20 mouse cellular contexts compared by ENCODE assay signal in the genomic region with DNA sequence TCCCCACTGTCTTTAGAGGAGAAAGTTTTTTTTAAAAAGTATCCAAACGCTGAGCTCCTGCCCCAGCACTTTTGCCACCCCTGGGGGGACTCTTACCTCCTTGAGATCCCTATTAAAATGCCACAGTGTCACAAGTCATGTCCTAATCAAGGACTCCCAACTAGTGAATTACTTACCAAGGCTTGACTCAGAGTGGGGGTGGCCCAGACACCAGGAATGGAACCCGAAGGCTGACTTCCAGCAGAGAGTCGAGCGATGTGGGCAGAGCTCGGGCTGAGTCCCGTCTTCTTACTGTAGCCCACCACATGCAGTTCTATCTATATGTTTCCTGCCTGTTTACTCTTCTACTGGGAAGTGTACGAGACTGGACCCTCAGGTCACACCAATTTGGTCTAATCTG. TPM values are rescaled to one million over a fixed set of nuclear protein-coding genes. Genes with fewer than 3 reads are reported as not detected.
A peak's percentile ranks its signal among the peaks of the same experiment; 100 is the strongest.
DNase-seq lines count a peak whose midpoint lies in the region; ATAC-seq and TF ChIP-seq lines count a peak whose summit lies in the region.
"Had no signal": no experiment of that assay in that cellular context is flagged by ENCODE, and none has a peak within 500 bp of the region (broad histone marks: within the 10 kb centered on the region; RNA-seq: fewer than 3 reads in every experiment).

No protein-coding gene starts in this region.

- no peak for TF ChIP-seq CTCF in stomach, postnatal 0 days (IDR thresholded peaks at IDR 0.05; ENCODE audit: low read depth)

- ATAC-seq in heart, embryonic 11.5 days (replicated peaks; ENCODE audit: insufficient number of reproducible peaks, low FRiP score, low TSS enrichment), result no peak
- no peak for ATAC-seq in kidney, embryonic 14.5 days (ENCODE audit: low FRiP score, low TSS enrichment)
- ATAC-seq in stomach, embryonic 14.5 days (ENCODE audit: insufficient number of reproducible peaks, insufficient read depth, low FRiP score, low read depth), result no peak
- ATAC-seq in stomach, postnatal 0 days (ENCODE audit: low FRiP score, low TSS enrichment), result no peak
- ATAC-seq: activated CD4-positive, CD25-positive, alpha-beta regulatory T cell, adult 4 months; forebrain, postnatal 0 days; Patski had no signal

- WGBS in heart, embryonic 11.5 days (ENCODE audit: insufficient replicate concordance), result 47% methylated on average over 7 of the region's 7 CpGs
- 63% methylated on average over 7 of the region's 7 CpGs for WGBS in kidney, embryonic 14.5 days
- 63% methylated on average over 7 of the region's 7 CpGs for WGBS in stomach, embryonic 14.5 days
- WGBS in stomach, postnatal 0 days, result 68% methylated on average over 7 of the region's 7 CpGs

- no peak overlapping the region for H3K4me2 ChIP-seq in heart, embryonic 11.5 days
- H3K4me2 ChIP-seq in kidney, embryonic 14.5 days (replicated peaks; ENCODE audit: low read depth, low read length), result no peak overlapping the region
- no peak overlapping the region for H3K4me2 ChIP-seq in stomach, embryonic 14.5 days (replicated peaks; ENCODE audit: low read depth, low read length)
- H3K4me2 ChIP-seq in stomach, postnatal 0 days (replicated peaks; ENCODE audit: low read depth), result no peak overlapping the region
- H3K4me2 ChIP-seq: hindbrain, embryonic 15.5 days; limb, embryonic 15.5 days had no signal

- no peaks in the 10 kb centered on the region for H3K36me3 ChIP-seq in heart, embryonic 11.5 days (ENCODE audit: control insufficient read depth, insufficient read depth, low read length)
- H3K36me3 ChIP-seq in kidney, embryonic 14.5 days (ENCODE audit: control insufficient read depth, insufficient read depth, low read length), result no peaks in the 10 kb centered on the region
- no peaks in the 10 kb centered on the region for H3K36me3 ChIP-seq in stomach, embryonic 14.5 days (ENCODE audit: control insufficient read depth, insufficient read depth, low read length)
- H3K36me3 ChIP-seq in stomach, postnatal 0 days (ENCODE audit: control insufficient read depth, insufficient read depth, low read length), result no peaks in the 10 kb centered on the region
- H3K36me3 ChIP-seq: hindbrain, embryonic 15.5 days; limb, embryonic 15.5 days had no signal

- no peaks in the 10 kb centered on the region for H3K4me1 ChIP-seq in heart, embryonic 11.5 days (ENCODE audit: control insufficient read depth, insufficient read depth, low read length)
- H3K4me1 ChIP-seq in kidney, embryonic 14.5 days (ENCODE audit: control insufficient read depth, insufficient read depth, low read length), result peaks cover 11% of the 10 kb centered on the region; the same call in 1 of the 2 replicates
- H3K4me1 ChIP-seq in stomach, embryonic 14.5 days (ENCODE audit: control insufficient read depth, insufficient read depth, low read length), result peaks cover 6% of the 10 kb centered on the region; the same call in 1 of the 2 replicates
- no peaks in the 10 kb centered on the region for H3K4me1 ChIP-seq in stomach, postnatal 0 days (replicated peaks; ENCODE audit: control insufficient read depth, insufficient read depth)
- H3K4me1 ChIP-seq: hindbrain, embryonic 15.5 days had no signal

- no peak overlapping the region for H3K9ac ChIP-seq in heart, embryonic 11.5 days (ENCODE audit: low read depth, low read length)
- H3K9ac ChIP-seq in kidney, embryonic 14.5 days (ENCODE audit: low read depth, low read length), result no peak overlapping the region
- no peak overlapping the region for H3K9ac ChIP-seq in stomach, embryonic 14.5 days (replicated peaks; ENCODE audit: low read depth, low read length)
- no peak overlapping the region for H3K9ac ChIP-seq in stomach, postnatal 0 days (ENCODE audit: low read length)
- H3K9ac ChIP-seq: forebrain, postnatal 0 days; hindbrain, embryonic 15.5 days; limb, embryonic 15.5 days had no signal

- H3K9me3 ChIP-seq in heart, embryonic 11.5 days (replicated peaks; ENCODE audit: control insufficient read depth, low read length), result no peaks in the 10 kb centered on the region
- no peaks in the 10 kb centered on the region for H3K9me3 ChIP-seq in kidney, embryonic 14.5 days (ENCODE audit: control insufficient read depth, low read length)
- H3K9me3 ChIP-seq in stomach, embryonic 14.5 days (ENCODE audit: control insufficient read depth, low read depth, low read length), result no peaks in the 10 kb centered on the region
- H3K9me3 ChIP-seq in stomach, postnatal 0 days (ENCODE audit: control insufficient read depth, low read length), result no peaks in the 10 kb centered on the region
- H3K9me3 ChIP-seq: hindbrain, embryonic 15.5 days; limb, embryonic 15.5 days had no signal

- no peak overlapping the region for H3K4me3 ChIP-seq in heart, embryonic 11.5 days (ENCODE audit: low read depth, low read length)
- H3K4me3 ChIP-seq in kidney, embryonic 14.5 days (ENCODE audit: low read length), result no peak overlapping the region
- no peak overlapping the region for H3K4me3 ChIP-seq in stomach, embryonic 14.5 days (ENCODE audit: low read depth, low read length)
- no peak overlapping the region for H3K4me3 ChIP-seq in stomach, postnatal 0 days (ENCODE audit: low read depth, low read length)
- H3K4me3 ChIP-seq: hindbrain, embryonic 15.5 days; limb, embryonic 15.5 days had no signal

- intact Hi-C loops in heart, postnatal 10 days (cut with DNase I), result no loop called here

- no peak for TF ChIP-seq EP300 in stomach, postnatal 0 days (optimal IDR thresholded peaks at IDR 0.05)

- no peak for DNase-seq in heart, postnatal 10 days
- no peak for DNase-seq in kidney, adult 11 months
- no peak for DNase-seq in stomach, postnatal 0 days (ENCODE audit: low spot score)
- DNase-seq in embryo, embryonic 10.5 days (ENCODE audit: low spot score), result no peak
- DNase-seq: cerebellum, adult 11-12 months; cerebellum, postnatal 25 days; forebrain, postnatal 0 days; kidney, adult 18-20 months had no signal

- peak overlapping the region; percentile 50 for H3K27ac ChIP-seq in heart, embryonic 11.5 days (ENCODE audit: low read depth, low read length)
- peak overlapping the region; percentile 47; the same call in 1 of the 2 replicates for H3K27ac ChIP-seq in kidney, embryonic 14.5 days (ENCODE audit: low read depth, low read length)
- H3K27ac ChIP-seq in stomach, embryonic 14.5 days (ENCODE audit: low read length), result peak overlapping the region; percentile 15; the same call in 1 of the 2 replicates
- H3K27ac ChIP-seq in stomach, postnatal 0 days (replicated peaks), result no peak overlapping the region
- H3K27ac ChIP-seq: hindbrain, embryonic 15.5 days had no signal

- no peaks in the 10 kb centered on the region for H3K27me3 ChIP-seq in heart, embryonic 11.5 days (ENCODE audit: control insufficient read depth, insufficient read depth, low read length)
- no peaks in the 10 kb centered on the region for H3K27me3 ChIP-seq in kidney, embryonic 14.5 days (ENCODE audit: control insufficient read depth, insufficient read depth, low read length)
- H3K27me3 ChIP-seq in stomach, embryonic 14.5 days (ENCODE audit: control insufficient read depth, insufficient read depth, low read length), result no peaks in the 10 kb centered on the region
- H3K27me3 ChIP-seq in stomach, postnatal 0 days (ENCODE audit: control insufficient read depth, insufficient read depth, low read length), result no peaks in the 10 kb centered on the region
- H3K27me3 ChIP-seq: hindbrain, embryonic 15.5 days; limb, embryonic 15.5 days had no signal

RNA-seq across cellular contexts. Expression of gene Plac1, which starts 30.5 kb away (rescaled TPM):
- 11.4 and 14.9 TPM in 2 replicates for polyA plus RNA-seq in heart, embryonic 11.5 days (2014; fragmentation: Nextera tagmentation; extraction: Ambion mirVana)
- under 1 TPM; 0.43 to 0.69 TPM for total RNA-seq in heart, postnatal 10 days (2021)
- 5.4 and 6.0 TPM in 2 replicates for polyA plus RNA-seq in kidney, embryonic 14.5 days (2014; fragmentation: Nextera tagmentation; extraction: Ambion mirVana)
- 13.7 and 15.3 TPM in 2 replicates for polyA plus RNA-seq in stomach, embryonic 14.5 days (2014; fragmentation: Nextera tagmentation; extraction: Ambion mirVana)
- 1.2 and 1.6 TPM in 2 replicates for polyA plus RNA-seq in stomach, postnatal 0 days (2015; fragmentation: Nextera tagmentation; extraction: Ambion mirVana)
- total RNA-seq: forebrain, postnatal 0 days; gastrocnemius, adult 18-20 months; layer of hippocampus, postnatal 25 days; left cerebral cortex, postnatal 14 days; megakaryocyte, adult 5-6 weeks had no signal
- polyA plus RNA-seq: activated CD4-positive, CD25-positive, alpha-beta regulatory T cell, adult 4 months; forebrain, postnatal 0 days; large intestine, adult 2 months had no signal
